Mouse (Mus musculus): ENCODE results near the gene Cdr2l.

DNA sequence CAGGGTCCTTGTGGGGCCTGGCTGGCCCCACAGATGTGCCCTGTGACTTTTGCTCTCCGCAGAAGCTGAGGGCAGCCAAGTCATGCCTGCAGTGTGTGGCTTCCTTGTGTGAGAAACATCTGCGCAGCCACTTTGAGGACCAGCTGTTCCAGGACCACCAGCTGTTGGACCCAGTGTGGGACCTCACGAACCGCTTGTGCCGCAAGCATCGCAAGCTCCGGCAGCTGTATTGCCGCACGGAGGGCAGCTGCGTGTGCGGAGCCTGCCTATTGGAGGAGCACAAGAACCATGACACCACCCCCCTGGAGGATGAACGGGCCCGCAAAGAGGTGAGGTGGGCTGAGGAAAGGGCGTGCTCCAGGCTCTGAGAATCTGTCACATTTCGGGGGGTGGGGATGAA is 59.7 kb downstream of the Cdr2l start:
- TF ChIP-seq CTCF (IDR thresholded peaks at IDR 0.05; ENCODE audit: borderline replicate concordance, control insufficient read depth, extremely low read depth, insufficient read depth, low read length, poor library complexity) (no peak), POLR2A (IDR thresholded peaks at IDR 0.05; ENCODE audit: control insufficient read depth, extremely low read depth, insufficient read depth, low read length, poor library complexity) (no peak)

Measured in thymus, adult 2 months (tissue).